Mouse (Mus musculus): Measurements from ENCODE around the gene Slc12a5.

Gene Slc12a5

DNA sequence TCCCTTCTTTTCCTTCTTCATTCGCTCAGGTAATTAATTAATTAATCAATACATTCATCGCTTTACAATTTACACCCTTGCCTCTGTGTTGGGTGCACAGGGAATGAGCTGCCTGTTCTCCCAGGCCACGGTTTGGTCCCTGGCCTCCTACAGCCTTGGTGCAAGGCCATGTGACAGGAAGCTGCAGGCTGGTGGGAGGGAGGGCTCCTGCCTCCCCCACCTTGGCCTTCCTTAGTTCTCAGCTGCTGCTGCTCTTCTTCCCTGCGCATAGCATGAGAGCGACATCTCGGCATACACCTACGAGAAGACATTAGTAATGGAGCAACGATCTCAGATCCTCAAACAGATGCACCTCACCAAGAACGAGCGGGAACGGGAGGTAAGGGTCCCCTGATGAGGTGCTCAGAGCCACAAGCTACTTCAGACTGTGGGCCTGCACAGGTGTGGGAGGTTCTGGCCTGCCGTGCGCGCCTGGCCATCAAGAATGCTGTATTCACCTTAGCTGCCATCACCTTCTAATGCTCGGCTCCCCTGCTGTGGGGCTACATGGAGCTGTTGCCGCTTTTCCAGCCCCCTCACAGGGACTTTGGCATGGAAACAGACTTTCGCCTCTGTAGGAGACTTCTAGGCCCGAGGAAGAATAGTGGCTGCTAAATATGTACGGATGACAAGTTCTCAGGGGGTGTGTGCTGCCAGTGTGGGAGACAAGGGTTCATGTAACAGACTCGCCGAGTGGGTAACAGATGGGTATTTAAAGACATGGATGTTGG lies 34.2 kb downstream of the Slc12a5 start:
- H3K9me3 ChIP-seq (ENCODE audit: low read length): no peaks in the 10 kb centered on the region
- H3K4me1 ChIP-seq (replicated peaks; ENCODE audit: low read depth, low read length): peaks cover 28% of the 10 kb centered on the region
- TF ChIP-seq CTCF (conservative IDR thresholded peaks at IDR 0.05; ENCODE audit: low read length) (no peak), NANOG (IDR thresholded peaks at IDR 0.05; ENCODE audit: borderline replicate concordance, low read length) (no peak), POU5F1 (IDR thresholded peaks at IDR 0.05; ENCODE audit: borderline replicate concordance, low read length) (no peak)
- no peak overlapping the region for H3K4me3 ChIP-seq (replicated peaks; ENCODE audit: low read length)
- peaks cover 17% of the 10 kb centered on the region for H3K36me3 ChIP-seq (ENCODE audit: insufficient read depth, low read length)
- H3K27me3 ChIP-seq (ENCODE audit: insufficient read depth, low read length): peaks cover 63% of the 10 kb centered on the region

DNA sequence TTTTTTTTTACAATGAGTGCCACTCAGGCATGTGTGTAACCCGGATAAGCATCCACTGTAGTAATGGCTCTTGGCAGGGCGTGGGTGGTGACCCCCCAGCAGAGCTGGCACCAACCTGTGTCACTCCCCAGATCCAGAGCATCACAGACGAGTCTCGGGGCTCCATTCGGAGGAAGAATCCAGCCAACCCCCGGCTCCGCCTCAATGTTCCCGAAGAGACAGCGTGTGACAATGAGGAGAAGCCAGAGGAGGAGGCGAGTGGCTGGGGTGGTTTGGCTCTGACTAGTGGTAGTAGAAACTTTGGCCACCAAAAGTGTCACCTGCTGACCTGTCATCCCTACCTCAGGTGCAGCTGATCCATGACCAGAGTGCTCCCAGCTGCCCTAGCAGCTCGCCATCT lies 35.4 kb downstream of the Slc12a5 start:
- TF ChIP-seq CTCF (conservative IDR thresholded peaks at IDR 0.05; ENCODE audit: low read length) (no peak), POU5F1 (IDR thresholded peaks at IDR 0.05; ENCODE audit: borderline replicate concordance, low read length) (no peak), NANOG (IDR thresholded peaks at IDR 0.05; ENCODE audit: borderline replicate concordance, low read length) (no peak)
- no peaks in the 10 kb centered on the region for H3K9me3 ChIP-seq (ENCODE audit: low read length)
- peaks cover 61% of the 10 kb centered on the region for H3K27me3 ChIP-seq (ENCODE audit: insufficient read depth, low read length)
- H3K36me3 ChIP-seq (ENCODE audit: insufficient read depth, low read length): peaks cover 28% of the 10 kb centered on the region
- H3K4me3 ChIP-seq (replicated peaks; ENCODE audit: low read length): no peak overlapping the region
- peaks cover 29% of the 10 kb centered on the region for H3K4me1 ChIP-seq (replicated peaks; ENCODE audit: low read depth, low read length)

DNA sequence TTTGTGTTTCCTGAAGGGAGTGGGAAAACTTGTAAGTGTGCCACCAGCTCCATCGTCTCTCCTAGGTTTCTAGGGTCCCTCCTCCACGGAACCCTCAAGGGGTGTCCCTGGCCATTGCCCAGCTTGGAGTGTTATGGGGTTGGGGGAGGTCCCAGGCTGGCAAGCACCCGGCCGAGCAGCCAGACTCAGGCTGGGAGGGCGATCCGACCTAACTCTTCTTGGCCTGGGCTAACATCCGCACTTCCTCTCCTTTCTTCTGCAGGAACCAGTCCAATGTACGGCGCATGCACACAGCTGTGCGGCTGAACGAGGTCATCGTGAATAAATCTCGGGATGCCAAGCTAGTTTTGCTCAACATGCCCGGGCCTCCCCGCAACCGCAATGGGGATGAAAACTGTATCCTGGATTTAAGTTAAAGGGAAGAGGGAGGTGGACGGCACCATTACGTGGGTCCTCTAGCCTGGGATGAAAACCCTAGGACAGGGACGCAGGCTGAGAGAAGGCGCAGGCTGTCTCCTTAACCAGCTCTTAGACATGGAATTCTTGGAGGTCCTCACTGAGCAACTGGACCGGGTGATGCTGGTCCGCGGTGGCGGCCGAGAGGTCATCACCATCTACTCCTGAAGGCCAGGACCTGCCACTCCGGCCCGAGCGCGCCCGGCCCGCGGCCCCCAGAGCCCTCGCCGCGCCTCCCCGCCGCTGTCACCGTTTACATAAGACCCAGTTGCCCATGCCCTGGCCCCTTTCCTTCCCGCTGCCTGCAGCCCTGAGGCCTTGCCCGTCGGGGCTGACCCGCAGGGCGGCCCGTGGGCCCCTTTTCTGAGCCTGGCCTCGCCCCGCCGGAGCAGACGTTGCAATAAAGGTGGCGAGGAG lies 36.5 kb downstream of the Slc12a5 start:
- peaks cover 40% of the 10 kb centered on the region for H3K4me1 ChIP-seq (replicated peaks; ENCODE audit: low read depth, low read length)
- H3K36me3 ChIP-seq (ENCODE audit: insufficient read depth, low read length): peaks cover 39% of the 10 kb centered on the region
- no peaks in the 10 kb centered on the region for H3K9me3 ChIP-seq (ENCODE audit: low read length)
- H3K27me3 ChIP-seq (ENCODE audit: insufficient read depth, low read length): peaks cover 54% of the 10 kb centered on the region
- peak overlapping the region; percentile 78 for H3K4me3 ChIP-seq (replicated peaks; ENCODE audit: low read length)
- TF ChIP-seq CTCF (conservative IDR thresholded peaks at IDR 0.05; ENCODE audit: low read length) (no peak), POU5F1 (IDR thresholded peaks at IDR 0.05; ENCODE audit: borderline replicate concordance, low read length) (no peak), NANOG (IDR thresholded peaks at IDR 0.05; ENCODE audit: borderline replicate concordance, low read length) (no peak)

DNA sequence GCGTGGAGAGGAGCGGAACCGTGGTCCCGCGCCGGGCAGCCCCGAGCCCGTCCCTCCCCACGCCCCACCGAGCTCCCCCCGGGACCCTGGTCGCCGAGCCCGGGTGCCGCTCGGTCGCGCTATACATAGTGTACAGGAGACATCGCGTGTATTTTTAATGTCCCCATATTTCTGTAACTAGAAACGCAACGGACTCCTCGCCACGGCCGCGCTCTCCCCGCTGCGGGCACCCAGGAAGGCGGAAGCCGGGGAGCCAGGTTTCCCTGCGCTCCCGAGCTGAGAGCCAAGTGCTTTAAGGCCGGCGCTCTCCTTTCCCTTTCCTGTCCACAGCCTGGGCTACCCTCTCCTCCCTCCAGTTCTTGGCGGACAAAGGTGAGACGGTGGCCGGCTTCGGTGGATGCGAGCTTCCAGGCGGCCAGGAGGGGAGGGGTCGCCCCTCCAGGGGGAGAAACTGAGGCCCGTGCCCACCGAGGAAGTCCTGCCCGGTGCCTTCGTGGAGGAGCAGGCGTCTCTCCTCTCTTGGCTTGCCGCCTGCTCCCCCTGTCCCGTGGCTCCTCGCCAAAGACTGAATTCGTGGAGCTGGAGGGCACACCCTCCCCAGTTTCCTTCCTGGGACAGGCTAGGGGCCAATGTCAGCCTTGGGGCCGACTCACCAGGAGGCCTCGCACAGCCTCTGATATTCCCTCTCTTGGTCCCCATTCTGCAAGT lies 37.3 kb downstream of the Slc12a5 start:
- Histone ChIP-seq H3K9me3 (ENCODE audit: low read length) (no peaks in the 10 kb centered on the region), H3K36me3 (ENCODE audit: insufficient read depth, low read length) (peaks cover 47% of the 10 kb centered on the region), H3K4me1 (replicated peaks; ENCODE audit: low read depth, low read length) (peaks cover 48% of the 10 kb centered on the region), H3K27me3 (ENCODE audit: insufficient read depth, low read length) (peaks cover 53% of the 10 kb centered on the region), H3K4me3 (replicated peaks; ENCODE audit: low read length) (peak overlapping the region; percentile 78)
- no peak for TF ChIP-seq NANOG (IDR thresholded peaks at IDR 0.05; ENCODE audit: borderline replicate concordance, low read length)

DNA sequence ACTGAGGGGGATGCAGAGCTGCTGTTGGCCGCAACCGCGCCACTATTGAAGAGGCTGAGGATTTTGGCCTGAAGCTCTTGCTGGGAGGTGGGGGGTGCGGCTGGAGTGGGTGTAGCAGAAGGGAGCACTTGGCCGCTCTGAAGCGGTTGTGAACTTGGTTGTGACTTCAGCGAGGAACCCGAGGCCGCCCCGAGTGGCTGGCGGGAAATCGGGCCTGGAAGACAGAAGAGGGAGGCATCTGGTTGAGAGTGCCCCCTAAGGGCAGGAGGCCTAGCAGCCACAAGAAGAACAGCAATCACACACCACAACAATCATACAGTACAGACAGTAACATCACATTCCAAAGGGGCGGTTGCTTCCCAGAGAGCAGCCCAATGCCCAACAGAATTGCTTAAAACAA lies 41.4 kb downstream of the Slc12a5 start:
- Histone ChIP-seq H3K4me3 (replicated peaks; ENCODE audit: low read length) (peak overlapping the region; percentile 49), H3K4me1 (replicated peaks; ENCODE audit: low read depth, low read length) (peaks cover 38% of the 10 kb centered on the region), H3K27me3 (ENCODE audit: insufficient read depth, low read length) (peaks cover 20% of the 10 kb centered on the region), H3K36me3 (ENCODE audit: insufficient read depth, low read length) (peaks cover 88% of the 10 kb centered on the region), H3K9me3 (ENCODE audit: low read length) (no peaks in the 10 kb centered on the region)
- TF ChIP-seq CTCF (conservative IDR thresholded peaks at IDR 0.05; ENCODE audit: low read length): peak; percentile 19; the same call in 1 of the 2 replicates
- no peak for TF ChIP-seq POU5F1 (IDR thresholded peaks at IDR 0.05; ENCODE audit: borderline replicate concordance, low read length)

DNA sequence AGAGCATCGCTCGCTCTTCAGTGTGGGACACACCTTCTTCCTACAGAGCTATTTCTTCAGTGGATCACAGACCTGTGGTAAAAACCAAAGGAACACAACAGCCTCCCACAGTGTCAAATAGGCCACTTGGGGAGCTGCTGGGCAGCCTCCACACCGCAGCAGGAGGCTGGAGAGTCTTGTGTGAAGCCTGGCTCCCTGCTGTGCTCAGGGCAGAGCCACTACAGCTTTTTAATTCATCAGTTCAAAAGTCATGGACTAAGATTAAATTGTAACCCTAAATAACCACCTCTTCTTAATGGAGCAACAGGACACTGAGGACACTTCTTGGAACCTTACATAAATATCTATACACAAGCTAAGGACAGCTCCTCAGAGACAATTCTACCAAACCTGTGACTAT lies 42.5 kb downstream of the Slc12a5 start:
- peaks cover 9% of the 10 kb centered on the region for H3K27me3 ChIP-seq (ENCODE audit: insufficient read depth, low read length)
- peaks cover 32% of the 10 kb centered on the region for H3K4me1 ChIP-seq (replicated peaks; ENCODE audit: low read depth, low read length)
- peaks cover 100% of the 10 kb centered on the region for H3K36me3 ChIP-seq (ENCODE audit: insufficient read depth, low read length)
- TF ChIP-seq CTCF (conservative IDR thresholded peaks at IDR 0.05; ENCODE audit: low read length) (no peak), POU5F1 (IDR thresholded peaks at IDR 0.05; ENCODE audit: borderline replicate concordance, low read length) (no peak), NANOG (IDR thresholded peaks at IDR 0.05; ENCODE audit: borderline replicate concordance, low read length) (no peak)
- no peaks in the 10 kb centered on the region for H3K9me3 ChIP-seq (ENCODE audit: low read length)
- no peak overlapping the region for H3K4me3 ChIP-seq (replicated peaks; ENCODE audit: low read length)

DNA sequence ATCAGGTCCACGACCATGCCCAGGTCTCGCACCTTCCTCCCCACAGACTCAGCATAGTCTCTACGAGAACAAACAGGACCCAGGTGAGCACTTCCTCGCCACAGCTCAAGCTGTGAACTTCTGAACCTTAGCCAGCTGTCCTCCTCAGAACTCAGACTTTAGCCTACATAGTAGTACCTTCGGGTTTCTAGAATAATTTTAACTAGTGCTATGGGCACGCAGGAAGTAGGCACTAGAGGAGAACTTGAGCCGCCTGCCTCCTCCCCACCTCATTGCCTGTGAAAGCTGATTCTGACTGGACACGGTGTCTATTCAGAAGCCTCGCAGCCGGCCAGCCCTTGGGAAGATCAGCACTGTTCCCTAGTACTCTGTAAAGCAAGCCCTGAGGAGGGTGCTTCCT lies 43.6 kb downstream of the Slc12a5 start:
- Histone ChIP-seq H3K36me3 (ENCODE audit: insufficient read depth, low read length) (peaks cover 100% of the 10 kb centered on the region), H3K4me1 (replicated peaks; ENCODE audit: low read depth, low read length) (peaks cover 28% of the 10 kb centered on the region), H3K9me3 (ENCODE audit: low read length) (no peaks in the 10 kb centered on the region), H3K27me3 (ENCODE audit: insufficient read depth, low read length) (no peaks in the 10 kb centered on the region), H3K4me3 (replicated peaks; ENCODE audit: low read length) (no peak overlapping the region)
- no peak for TF ChIP-seq POU5F1 (IDR thresholded peaks at IDR 0.05; ENCODE audit: borderline replicate concordance, low read length)
- no peak for TF ChIP-seq NANOG (IDR thresholded peaks at IDR 0.05; ENCODE audit: borderline replicate concordance, low read length)
- TF ChIP-seq CTCF (conservative IDR thresholded peaks at IDR 0.05; ENCODE audit: low read length): no peak

GRCm38 (mm10) chr2:165006813-165007212 lies 46.2 kb downstream of the Slc12a5 start:
- Histone ChIP-seq H3K36me3 (ENCODE audit: insufficient read depth, low read length) (peaks cover 100% of the 10 kb centered on the region), H3K4me3 (replicated peaks; ENCODE audit: low read length) (no peak overlapping the region), H3K4me1 (replicated peaks; ENCODE audit: low read depth, low read length) (peaks cover 25% of the 10 kb centered on the region), H3K9me3 (ENCODE audit: low read length) (no peaks in the 10 kb centered on the region), H3K27me3 (ENCODE audit: insufficient read depth, low read length) (no peaks in the 10 kb centered on the region)
- TF ChIP-seq NANOG (IDR thresholded peaks at IDR 0.05; ENCODE audit: borderline replicate concordance, low read length) (no peak), CTCF (conservative IDR thresholded peaks at IDR 0.05; ENCODE audit: low read length) (no peak), POU5F1 (IDR thresholded peaks at IDR 0.05; ENCODE audit: borderline replicate concordance, low read length) (no peak)

All from E14TG2a.4 (cell line).